Mouse (Mus musculus) C2C12 (cell line): ENCODE measurements around the gene B3gnt7. TPM values are rescaled to one million over a fixed set of nuclear protein-coding genes. Genes with fewer than 3 reads are reported as not detected.

ENCODE experiments used
- H3K27me3 ChIP-seq: one replicate; pipeline ENCODE4 v1.6.1; 2011; ENCODE audit not compliant: control insufficient read depth, insufficient read depth, insufficient read length
- H3K36me3 ChIP-seq: one replicate; pipeline ENCODE4 v1.6.1; 2011; ENCODE audit not compliant: control insufficient read depth, insufficient read depth
- H3K4me3 ChIP-seq: one replicate; pipeline ENCODE4 v1.5.1; 2011; ENCODE audit warnings: mild to moderate bottlenecking, control low read depth; ENCODE audit not compliant: poor library complexity, insufficient read depth, severe bottlenecking
- H3K79me2 ChIP-seq: one replicate; pipeline ENCODE4 v1.6.1; 2011; ENCODE audit not compliant: control insufficient read depth, insufficient read depth
- H3K79me3 ChIP-seq: one replicate; pipeline ENCODE4 v1.6.1; 2011; ENCODE audit warnings: low read depth, control low read depth
- H3ac ChIP-seq: one replicate; pipeline ENCODE3; 2011; ENCODE audit warnings: low read depth; ENCODE audit not compliant: control insufficient read depth, insufficient read length
- CEBPB ChIP-seq: IDR thresholded peaks from one replicate; pipeline ENCODE4 v1.6.1; 2011; ENCODE audit warnings: low read depth, mild to moderate bottlenecking, control low read depth, moderate library complexity
- CTCF ChIP-seq: IDR thresholded peaks from one replicate; pipeline ENCODE4 v1.5.1; 2011; ENCODE audit not compliant: control insufficient read depth, insufficient read depth, insufficient read length
- FOSL1 ChIP-seq: IDR thresholded peaks from one replicate; pipeline ENCODE4 v1.8.0; 2011; ENCODE audit warnings: mild to moderate bottlenecking, low read length; ENCODE audit not compliant: poor library complexity, insufficient read depth, severe bottlenecking
- MAX ChIP-seq: IDR thresholded peaks from one replicate; pipeline ENCODE4 v1.6.1; 2011; ENCODE audit warnings: mild to moderate bottlenecking, control low read depth
- MYOD1 ChIP-seq: IDR thresholded peaks from one replicate; pipeline ENCODE4 v1.6.1; 2011; ENCODE audit warnings: low read depth; ENCODE audit not compliant: control insufficient read depth, insufficient read length
- MYOG ChIP-seq: IDR thresholded peaks from one replicate; pipeline ENCODE4 v1.6.1; 2011; ENCODE audit not compliant: control insufficient read depth, insufficient read length; ENCODE audit errors: extremely low read depth
- USF1 ChIP-seq: IDR thresholded peaks from one replicate; pipeline ENCODE4 v1.6.1; 2011; ENCODE audit warnings: low read depth, mild to moderate bottlenecking, control low read depth, moderate library complexity
- polyA plus RNA-seq: library from polyadenylated mRNA; unstranded; fragments of >200 nt; fragmentation: generic; extraction: Trizol; gene quantifications from one replicate; pipeline ENCODE4 v1.2.1, GENCODE M21; 2012; ENCODE audit warnings: missing spikeins

The B3gnt7 gene
- polyA plus RNA-seq, 1 experiment = not detected

DNA sequence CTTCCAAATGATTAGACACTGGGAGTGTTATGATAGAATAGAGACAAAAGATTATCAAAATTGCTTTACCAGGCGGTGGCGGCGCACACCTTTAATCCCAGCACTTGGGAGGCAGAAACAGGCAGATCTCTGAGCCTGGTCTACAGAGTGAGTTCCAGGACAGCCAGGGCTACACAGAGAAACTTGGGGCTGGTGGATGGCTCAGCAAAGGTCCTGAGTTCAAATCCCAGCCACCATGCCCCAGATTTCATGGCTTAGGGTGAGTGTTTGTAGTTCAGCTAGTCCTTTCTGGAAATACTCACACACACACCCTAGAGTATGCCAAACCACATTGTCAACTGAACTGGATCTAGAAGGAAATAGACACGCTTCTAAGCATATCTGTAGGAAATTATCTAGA is 42.4 kb downstream of the B3gnt7 start:
- H3K79me2 ChIP-seq = peaks cover under 1% of the 10 kb centered on the region
- peaks cover 59% of the 10 kb centered on the region for H3K36me3 ChIP-seq
- H3ac ChIP-seq = no peak overlapping the region
- H3K79me3 ChIP-seq = no peaks in the 10 kb centered on the region
- no peaks in the 10 kb centered on the region for H3K27me3 ChIP-seq
- TF ChIP-seq FOSL1 = no peak
- TF ChIP-seq MYOD1 = no peak
- no peak for TF ChIP-seq CTCF
- no peak for TF ChIP-seq MYOG
- TF ChIP-seq USF1 = no peak
- TF ChIP-seq CEBPB = no peak
- no peak for TF ChIP-seq MAX
- H3K4me3 ChIP-seq = no peak overlapping the region

DNA sequence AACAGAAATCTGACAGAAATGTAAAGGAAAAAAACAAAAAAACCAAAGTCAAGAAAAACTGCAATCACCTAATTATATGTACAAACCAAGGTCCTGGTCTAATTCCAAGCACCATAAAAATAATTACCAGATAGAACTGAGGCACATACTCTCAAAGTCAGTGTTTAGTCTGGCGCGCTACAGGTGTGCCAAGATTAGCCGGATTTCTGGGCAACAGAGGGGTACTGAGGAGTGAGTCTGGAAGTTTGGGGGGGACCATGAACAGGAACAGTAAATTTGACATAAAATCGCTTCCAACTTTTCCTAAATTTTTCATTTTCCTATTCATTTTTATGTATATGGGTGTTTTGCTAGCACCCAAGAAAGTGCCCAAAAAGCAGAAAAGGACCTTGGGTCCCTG is 43.3 kb downstream of the B3gnt7 start:
- H3ac ChIP-seq = no peak overlapping the region
- peaks cover 7% of the 10 kb centered on the region for H3K79me2 ChIP-seq
- peaks cover 68% of the 10 kb centered on the region for H3K36me3 ChIP-seq
- TF ChIP-seq USF1 = no peak
- TF ChIP-seq MYOD1 = no peak
- TF ChIP-seq MAX = no peak
- TF ChIP-seq CTCF = no peak
- TF ChIP-seq CEBPB = no peak
- no peak for TF ChIP-seq MYOG
- TF ChIP-seq FOSL1 = no peak
- no peak overlapping the region for H3K4me3 ChIP-seq
- no peaks in the 10 kb centered on the region for H3K79me3 ChIP-seq
- no peaks in the 10 kb centered on the region for H3K27me3 ChIP-seq

DNA sequence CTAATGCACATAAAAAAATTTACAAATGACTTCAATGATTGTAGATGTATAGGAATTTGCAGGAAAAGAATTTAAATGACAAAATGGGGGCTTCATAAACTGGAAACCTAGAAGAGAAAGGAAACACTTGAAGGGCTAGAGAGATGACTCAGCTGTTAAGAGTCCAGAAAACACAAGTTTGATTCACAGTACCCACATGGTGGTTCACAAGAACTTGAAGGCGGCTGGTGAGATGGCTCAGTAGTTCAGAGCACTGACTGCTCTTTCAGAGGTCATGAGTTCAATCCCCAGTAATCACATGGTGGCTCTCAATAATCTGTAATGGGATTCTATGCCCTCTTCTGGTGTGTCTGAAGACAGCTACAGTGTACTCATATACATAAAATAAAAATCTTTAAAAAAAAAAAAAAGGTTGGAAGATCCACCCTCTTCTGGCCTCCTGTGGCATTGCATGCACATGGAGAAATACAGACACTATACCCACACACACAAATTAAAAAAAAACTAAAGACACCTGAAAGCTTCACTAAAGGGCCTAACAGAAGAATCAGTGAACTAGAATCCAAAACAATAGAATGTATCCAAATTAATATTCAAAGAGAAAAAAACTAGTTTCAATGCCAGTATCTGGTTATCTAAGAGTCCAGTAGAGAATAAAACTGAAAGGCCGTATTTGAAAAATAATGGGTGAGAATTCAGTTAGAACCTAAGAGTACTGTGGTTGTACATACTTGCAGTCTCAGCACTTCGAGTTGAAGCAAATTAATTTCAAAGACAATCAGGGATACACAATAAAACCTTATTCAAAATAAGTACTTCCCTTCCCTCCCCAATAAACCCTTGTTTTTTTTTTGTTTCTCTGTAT is 44.5 kb downstream of the B3gnt7 start:
- Histone ChIP-seq H3ac (no peak overlapping the region), H3K79me2 (peaks cover 18% of the 10 kb centered on the region), H3K27me3 (no peaks in the 10 kb centered on the region), H3K4me3 (no peak overlapping the region), H3K79me3 (no peaks in the 10 kb centered on the region), H3K36me3 (peaks cover 79% of the 10 kb centered on the region)
- TF ChIP-seq USF1 (no peak), CEBPB (no peak), MAX (no peak), MYOD1 (no peak), FOSL1 (no peak), MYOG (no peak), CTCF (no peak)

DNA sequence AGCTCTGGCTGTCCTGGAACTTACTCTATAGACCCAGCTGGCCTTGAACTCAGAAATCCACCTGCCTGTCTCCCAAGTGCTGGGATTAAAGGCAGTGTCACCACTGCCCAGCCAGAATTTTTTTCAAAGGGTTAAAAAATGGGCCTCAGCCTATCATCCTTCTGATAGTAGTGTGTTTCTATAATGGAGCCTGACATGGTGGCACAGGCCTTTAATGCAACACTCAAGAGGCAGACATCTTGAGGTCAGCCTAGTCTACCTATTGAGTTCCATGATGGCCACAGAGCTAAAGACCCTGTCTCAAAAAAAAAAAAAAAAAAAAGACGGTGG is 45.0 kb downstream of the B3gnt7 start:
- no peak overlapping the region for H3K4me3 ChIP-seq
- TF ChIP-seq MYOG (no peak), CEBPB (no peak), CTCF (no peak), USF1 (no peak), FOSL1 (no peak), MAX (no peak), MYOD1 (no peak)
- H3K79me3 ChIP-seq = no peaks in the 10 kb centered on the region
- H3K27me3 ChIP-seq = no peaks in the 10 kb centered on the region
- peaks cover 85% of the 10 kb centered on the region for H3K36me3 ChIP-seq
- H3ac ChIP-seq = no peak overlapping the region
- peaks cover 24% of the 10 kb centered on the region for H3K79me2 ChIP-seq

DNA sequence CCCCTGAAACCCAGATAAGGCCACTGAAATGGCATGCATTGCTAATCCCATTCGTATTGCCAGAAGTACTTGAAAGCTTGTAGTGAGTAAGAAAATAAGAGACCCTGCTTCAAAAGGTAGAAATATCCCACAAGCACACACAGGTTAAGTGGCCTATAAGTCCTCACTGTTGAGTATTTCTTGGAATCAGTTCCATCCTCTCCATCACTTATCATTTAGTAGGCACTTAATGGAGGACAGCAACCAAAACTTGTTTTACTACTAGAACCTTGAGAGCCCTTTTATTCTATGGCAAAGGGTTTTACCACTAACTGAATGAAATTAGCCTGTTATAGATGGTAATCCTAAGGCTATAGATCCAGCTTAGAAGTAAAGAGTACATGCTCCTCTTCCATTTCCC is 45.5 kb downstream of the B3gnt7 start:
- peaks cover 89% of the 10 kb centered on the region for H3K36me3 ChIP-seq
- H3K27me3 ChIP-seq = no peaks in the 10 kb centered on the region
- H3K79me3 ChIP-seq = peaks cover 1% of the 10 kb centered on the region
- peaks cover 27% of the 10 kb centered on the region for H3K79me2 ChIP-seq
- no peak overlapping the region for H3ac ChIP-seq
- TF ChIP-seq FOSL1 (no peak), CTCF (no peak), MYOG (no peak), CEBPB (no peak), MYOD1 (no peak), MAX (no peak), USF1 (no peak)
- H3K4me3 ChIP-seq = no peak overlapping the region

DNA sequence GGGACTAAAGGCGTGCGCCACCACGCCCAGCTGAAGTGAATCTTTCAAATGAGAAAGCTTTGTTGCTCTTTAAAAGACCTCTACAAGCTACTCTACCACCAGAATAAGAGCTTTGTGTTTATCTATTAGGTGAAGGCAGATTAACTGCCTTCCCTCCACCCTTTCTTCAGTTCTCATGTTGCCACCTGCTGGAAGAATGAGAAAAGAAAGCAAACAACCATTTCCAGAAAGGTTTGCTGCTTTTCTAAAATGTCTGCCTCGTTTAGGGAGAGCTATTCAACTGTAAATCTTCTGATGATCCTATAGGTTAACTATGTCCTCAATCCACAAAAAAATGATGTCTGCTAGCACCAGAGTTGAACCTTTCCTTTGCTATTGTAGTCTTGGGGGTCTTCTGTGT is 46.2 kb downstream of the B3gnt7 start:
- TF ChIP-seq MYOG (no peak), CEBPB (no peak), MAX (no peak), FOSL1 (no peak), CTCF (no peak), USF1 (no peak), MYOD1 (no peak)
- Histone ChIP-seq H3K79me2 (peaks cover 34% of the 10 kb centered on the region), H3K27me3 (no peaks in the 10 kb centered on the region), H3ac (no peak overlapping the region), H3K36me3 (peaks cover 96% of the 10 kb centered on the region), H3K79me3 (peaks cover 4% of the 10 kb centered on the region), H3K4me3 (no peak overlapping the region)
